Mouse (Mus musculus) C2C12 (cell line): ENCODE measurements around the gene Nxnl2.

Source experiments
- CTCF ChIP-seq: IDR thresholded peaks from one replicate; pipeline ENCODE4 v1.5.1; 2011; ENCODE audit not compliant: control insufficient read depth, insufficient read depth, insufficient read length
- USF1 ChIP-seq: IDR thresholded peaks from one replicate; pipeline ENCODE4 v1.6.1; 2011; ENCODE audit warnings: low read depth, mild to moderate bottlenecking, control low read depth, moderate library complexity

DNA sequence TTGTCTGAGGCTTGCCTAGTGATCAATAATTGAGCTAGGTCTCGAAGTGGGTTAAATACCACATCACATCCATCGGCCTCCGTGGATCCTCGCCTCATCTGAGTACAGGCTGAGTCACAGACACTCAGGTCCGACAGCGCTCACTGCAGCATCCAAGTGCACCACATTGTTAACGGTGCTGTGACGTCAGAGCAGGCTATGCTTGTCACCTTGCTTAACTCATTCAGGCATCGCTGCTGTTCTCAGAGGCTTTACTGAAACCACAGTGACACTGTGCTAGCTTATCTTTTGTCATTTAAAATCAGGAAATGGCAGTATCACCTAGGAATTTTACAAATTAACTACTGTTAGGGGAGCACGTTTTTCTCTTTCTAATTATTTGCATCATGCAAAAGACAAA is 39.6 kb upstream of the Nxnl2 start:
- TF ChIP-seq USF1 (no peak), CTCF (no peak)
